Mouse (Mus musculus) ES-Bruce4 (cell line): ENCODE results near the gene Man2c1.

Source experiments
- CTCF ChIP-seq: IDR thresholded peaks from one replicate; pipeline ENCODE4 v1.8.1; 2011; ENCODE audit warnings: low read depth, low read length
- POLR2A ChIP-seq: IDR thresholded peaks from one replicate; pipeline ENCODE4 v1.8.1; 2011; ENCODE audit warnings: low read length; ENCODE audit not compliant: insufficient read depth

GRCm38 (mm10) chr9:57144830-57145229, 14.3 kb downstream of the Man2c1 start:
- TF ChIP-seq POLR2A (no peak), CTCF (no peak)
